Mouse (Mus musculus) liver, adult 2 months (tissue): ENCODE results near the gene Grb2. TPM values are rescaled to one million over a fixed set of nuclear protein-coding genes. Genes with fewer than 3 reads are reported as not detected.

Experiments used
- DNase-seq: peaks from one replicate; pipeline ENCODE4 v3.0.0-alpha.2; 2011; ENCODE audit warnings: low read depth, low spot score; ENCODE audit errors: extremely low read depth
- H3K27ac ChIP-seq: fragments of 200-500 bp; replicated peaks from 2 replicates; pipeline ENCODE4 v1.5.1; 2012; ENCODE audit warnings: low read depth, mild to moderate bottlenecking, control low read depth, inconsistent platforms, low read length; ENCODE audit not compliant: insufficient read depth
- H3K27me3 ChIP-seq: fragments of 200-500 bp; 2 replicates; pipeline ENCODE4 v1.6.1; 2012; ENCODE audit warnings: mild to moderate bottlenecking, moderate library complexity, low read length, inconsistent platforms; ENCODE audit not compliant: control insufficient read depth, insufficient read depth
- H3K36me3 ChIP-seq: fragments of 200-500 bp; 2 replicates; pipeline ENCODE4 v1.6.1; 2012; ENCODE audit warnings: low read length, inconsistent platforms; ENCODE audit not compliant: control insufficient read depth, insufficient read depth
- H3K4me1 ChIP-seq: fragments of 200-500 bp; 2 replicates; pipeline ENCODE4 v1.6.1; 2011; ENCODE audit warnings: low read length; ENCODE audit not compliant: control insufficient read depth, insufficient read depth
- H3K4me3 ChIP-seq: fragments of 200-500 bp; 2 replicates; pipeline ENCODE4 v1.5.1; 2011; ENCODE audit warnings: low read depth, mild to moderate bottlenecking, control low read depth, low read length, moderate library complexity; ENCODE audit not compliant: insufficient read depth
- H3K79me2 ChIP-seq: fragments of 200-500 bp; 2 replicates; pipeline ENCODE4 v1.6.1; 2012; ENCODE audit warnings: inconsistent platforms, mild to moderate bottlenecking, low read length, moderate library complexity; ENCODE audit not compliant: control insufficient read depth, insufficient read depth
- H3K9ac ChIP-seq: fragments of 200-500 bp; 2 replicates; pipeline ENCODE4 v1.6.1; 2012; ENCODE audit warnings: low read depth, mild to moderate bottlenecking, control low read depth, inconsistent platforms, low read length
- CTCF ChIP-seq: fragments of 200-500 bp; IDR thresholded peaks from 2 replicates; pipeline ENCODE4 v1.5.1; 2011; ENCODE audit warnings: low read depth, low read length, control low read depth
- POLR2A ChIP-seq: fragments of 200-500 bp; IDR thresholded peaks from 2 replicates; pipeline ENCODE4 v1.6.1; 2011; ENCODE audit warnings: low read length, control low read depth; ENCODE audit not compliant: insufficient read depth; ENCODE audit errors: extremely low read depth
- WGBS: fragments of 180-500 bp; shearing (Covaris S2); methylation state at CpG from one replicate; pipeline ENCODE4 v1.1.7; 2018; 5-methylcytosine and 5-hydroxymethylcytosine counted together
- polyA plus RNA-seq: library from polyadenylated mRNA; depleted of rRNA; stranded (reverse); fragments of >200 nt; gene quantifications from 2 replicates; pipeline ENCODE4 v1.2.3, GENCODE M21; 2012
- total RNA-seq: library from RNA; depleted of rRNA; stranded (reverse); fragments of >200 nt; gene quantifications from 2 replicates; pipeline ENCODE4 v1.2.3, GENCODE M21; 2014

Grb2 gene
- total and polyA plus RNA-seq, 2 experiments = 14.7 to 27.7 TPM

DNA sequence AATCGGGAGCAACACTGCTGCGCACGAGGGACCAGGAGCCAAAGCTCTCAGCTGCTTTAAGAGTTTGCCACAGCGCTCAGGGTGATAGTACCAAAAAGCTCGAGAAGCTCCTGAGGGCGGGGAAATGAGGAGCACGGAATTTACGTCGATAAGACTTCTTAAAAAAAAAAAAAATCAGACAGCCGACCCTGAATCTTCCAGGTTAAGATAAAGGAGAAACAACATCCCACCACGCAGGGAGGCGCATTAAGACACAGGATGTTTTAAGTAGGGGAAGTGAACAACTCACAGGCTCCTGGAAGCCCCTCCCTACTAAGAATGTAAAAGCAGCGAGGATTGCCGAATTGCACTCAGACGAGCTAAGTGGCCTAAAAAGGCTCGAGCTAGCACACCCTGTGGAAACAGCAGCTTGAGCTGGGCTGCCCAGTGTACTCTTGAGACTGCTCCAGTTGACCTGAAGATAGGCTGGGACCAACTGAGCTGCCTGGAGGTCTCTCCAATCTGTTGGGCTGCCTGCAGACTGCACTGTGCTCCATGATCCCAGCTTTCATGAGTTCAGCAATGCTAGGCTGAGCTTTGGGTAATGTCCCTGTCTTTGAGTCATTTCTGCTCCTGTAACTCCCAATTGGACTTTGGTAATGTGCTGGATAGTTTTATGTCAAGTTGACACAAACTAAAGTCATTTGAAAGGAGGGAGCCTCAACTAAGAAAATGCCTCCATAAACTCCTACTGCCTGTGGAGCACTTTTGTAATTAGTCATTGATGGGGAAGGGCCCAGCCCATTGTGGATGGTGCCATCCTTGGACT is 95.1 kb downstream of the Grb2 start:
- Histone ChIP-seq H3K9ac (peak overlapping the region; percentile 64), H3K79me2 (peaks cover 4% of the 10 kb centered on the region; the same call in 1 of the 2 replicates), H3K4me1 (peaks cover 15% of the 10 kb centered on the region), H3K27ac (peak overlapping the region; percentile 72), H3K27me3 (no peaks in the 10 kb centered on the region), H3K4me3 (peak overlapping the region; percentile 83), H3K36me3 (peaks cover 5% of the 10 kb centered on the region; the same call in 1 of the 2 replicates)
- DNase-seq = peak; percentile 66
- TF ChIP-seq POLR2A (no peak), CTCF (no peak)
- 3% methylated on average over 16 of the region's 16 CpGs for WGBS

DNA sequence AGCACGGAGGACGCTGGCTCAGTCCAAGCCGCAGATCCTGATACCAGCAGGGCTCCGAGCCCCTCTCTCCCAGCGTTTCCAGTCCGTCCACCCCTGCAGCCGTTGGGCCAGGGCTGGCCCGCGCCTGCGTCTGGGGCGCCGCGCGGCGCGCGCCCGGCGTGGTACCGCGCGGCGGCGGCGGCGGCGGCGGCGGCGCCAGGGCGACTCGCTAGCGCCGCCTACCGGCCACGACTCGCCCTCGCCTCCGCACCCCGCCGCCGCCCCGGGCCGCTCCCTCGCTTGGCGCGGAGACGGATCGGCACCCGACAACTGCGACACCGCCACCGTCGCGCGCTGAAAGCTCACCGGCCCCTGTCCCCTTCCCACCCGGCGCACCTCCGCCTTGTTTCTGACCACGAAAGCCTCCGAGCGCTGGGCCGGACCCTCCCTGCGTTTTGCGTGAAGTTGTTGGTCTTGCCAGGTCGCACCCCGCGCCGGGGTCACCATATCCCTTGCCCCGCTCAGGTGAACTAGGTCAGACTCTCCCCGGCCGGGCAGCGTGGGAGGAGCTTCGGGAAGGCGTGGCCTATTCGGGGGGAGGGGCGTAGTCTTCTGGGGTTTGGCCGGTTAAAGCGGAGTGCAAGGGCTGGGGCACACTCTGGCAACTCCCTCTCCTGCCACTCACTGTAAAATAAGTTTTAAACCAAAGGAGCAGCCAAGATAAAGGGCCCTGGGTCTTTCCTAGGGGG is 95.8 kb downstream of the Grb2 start, which contains the start of gene Mif4gd:
Gene Mif4gd (minus strand): TSS at position 560 of the 728 bp plus-strand sequence.
- DNase-seq = peak; percentile 82
- TF ChIP-seq POLR2A = peak; percentile 65
- peak; percentile 59 for TF ChIP-seq CTCF
- H3K79me2 ChIP-seq = peaks cover 4% of the 10 kb centered on the region; the same call in 1 of the 2 replicates
- no peaks in the 10 kb centered on the region for H3K27me3 ChIP-seq
- peak within 1 kb of the TSS; percentile 88 for H3K9ac ChIP-seq
- H3K27ac ChIP-seq = peak within 1 kb of the TSS; percentile 90
- H3K4me1 ChIP-seq = peaks cover 15% of the 10 kb centered on the region
- H3K4me3 ChIP-seq = peak within 1 kb of the TSS; percentile 83
- peaks cover 7% of the 10 kb centered on the region; the same call in 1 of the 2 replicates for H3K36me3 ChIP-seq
- 2% methylated on average over 79 of the region's 80 CpGs for WGBS

DNA sequence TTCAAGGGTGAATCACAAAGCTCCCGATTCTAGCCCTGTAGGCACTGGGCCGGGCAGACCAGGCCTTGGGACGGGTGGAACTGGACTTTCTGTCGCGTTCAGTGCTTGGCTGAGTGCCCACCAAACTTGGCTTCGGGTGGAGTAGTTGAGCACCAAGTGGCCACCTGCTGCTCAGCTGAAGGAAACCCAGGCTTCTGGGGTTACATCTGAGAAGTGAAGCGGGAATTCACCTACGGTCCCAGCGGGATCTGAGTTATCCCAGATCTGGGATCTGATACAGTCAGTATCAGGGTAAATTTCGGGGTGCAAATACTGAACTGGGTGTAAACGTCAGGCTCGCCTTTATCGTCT is 96.4 kb downstream of the Grb2 start:
- TF ChIP-seq POLR2A (no peak), CTCF (peak; percentile 31; the same call in 1 of the 2 replicates)
- peak overlapping the region; percentile 90 for H3K27ac ChIP-seq
- H3K27me3 ChIP-seq = no peaks in the 10 kb centered on the region
- under 1% methylated on average over 13 of the region's 13 CpGs for WGBS
- peak overlapping the region; percentile 83 for H3K4me3 ChIP-seq
- peaks cover 11% of the 10 kb centered on the region; the same call in 1 of the 2 replicates for H3K36me3 ChIP-seq
- peak; percentile 90 for DNase-seq
- peaks cover 15% of the 10 kb centered on the region for H3K4me1 ChIP-seq
- H3K9ac ChIP-seq = peak overlapping the region; percentile 83
- peaks cover 4% of the 10 kb centered on the region; the same call in 1 of the 2 replicates for H3K79me2 ChIP-seq

- Histone ChIP-seq H3K4me1 (peaks cover 15% of the 10 kb centered on the region), H3K79me2 (peaks cover 4% of the 10 kb centered on the region; the same call in 1 of the 2 replicates), H3K36me3 (peaks cover 17% of the 10 kb centered on the region; the same call in 1 of the 2 replicates), H3K27me3 (no peaks in the 10 kb centered on the region), H3K4me3 (no peak overlapping the region), H3K9ac (peak overlapping the region; percentile 26; the same call in 1 of the 2 replicates), H3K27ac (no peak overlapping the region; the same call in none of the 2 replicates)
- 33% methylated on average over 6 of the region's 6 CpGs for WGBS
- DNase-seq = peak; percentile 82
- TF ChIP-seq CTCF (no peak), POLR2A (no peak)
These were observed 97.2 kb downstream of the Grb2 start for GRCm38 (mm10) chr11:115611173-115611572.

- peaks cover 19% of the 10 kb centered on the region; the same call in 1 of the 2 replicates for H3K36me3 ChIP-seq
These were observed 98.8 kb downstream of the Grb2 start for GRCm38 (mm10) chr11:115609576-115609975.

More at GRCm38 (mm10) chr11:115609576-115609975, 98.8 kb downstream of the Grb2 start:
- peaks cover 21% of the 10 kb centered on the region for H3K4me1 ChIP-seq
- DNase-seq = no peak
- H3K4me3 ChIP-seq = no peak overlapping the region
- H3K79me2 ChIP-seq = peaks cover 14% of the 10 kb centered on the region; the same call in 1 of the 2 replicates
- no peak for TF ChIP-seq CTCF
- TF ChIP-seq POLR2A = no peak
- WGBS = 76% methylated on average over 3 of the region's 3 CpGs
- no peaks in the 10 kb centered on the region for H3K27me3 ChIP-seq
- H3K27ac ChIP-seq = no peak overlapping the region
- H3K9ac ChIP-seq = no peak overlapping the region
